Comparison of ENCODE assay signal across 8 mouse cellular contexts in genomic region chr9:41212303-41212901, GRCm38 (mm10). TPM values are rescaled to one million over a fixed set of nuclear protein-coding genes. Genes with fewer than 3 reads are reported as not detected.
DNase-seq lines count a peak whose midpoint lies in the region; ATAC-seq lines count a peak whose summit lies in the region.

No protein-coding gene starts in this region.

- peak; percentile 81 for ATAC-seq in embryonic facial prominence, embryonic 13.5 days (ENCODE audit: insufficient number of reproducible peaks, insufficient read depth, low FRiP score, low TSS enrichment, low read depth)
- ATAC-seq in stomach, embryonic 14.5 days (ENCODE audit: insufficient number of reproducible peaks, insufficient read depth, low FRiP score, low read depth), result peak; percentile 79; the same call in 1 of the 2 replicates

- no peaks in the 10 kb centered on the region for H3K36me3 ChIP-seq in embryonic facial prominence, embryonic 13.5 days
- no peaks in the 10 kb centered on the region for H3K36me3 ChIP-seq in megakaryocyte, embryonic 14.5 days (replicated peaks; ENCODE audit: low read length)
- no peaks in the 10 kb centered on the region for H3K36me3 ChIP-seq in stomach, embryonic 14.5 days (ENCODE audit: control insufficient read depth, insufficient read depth, low read length)

- under 1% methylated on average over 7 of the region's 7 CpGs for WGBS in embryonic facial prominence, embryonic 13.5 days
- 1% methylated on average over 6 of the region's 7 CpGs for WGBS in stomach, embryonic 14.5 days

- H3K4me2 ChIP-seq in embryonic facial prominence, embryonic 13.5 days, result peak overlapping the region; percentile 51
- H3K4me2 ChIP-seq in stomach, embryonic 14.5 days (replicated peaks; ENCODE audit: low read depth, low read length), result peak overlapping the region; percentile 3; the same call in 1 of the 2 replicates

- peak overlapping the region; percentile 95 for H3K27ac ChIP-seq in embryonic facial prominence, embryonic 13.5 days
- H3K27ac ChIP-seq in stomach, embryonic 14.5 days (ENCODE audit: low read length), result peak overlapping the region; percentile 76

- peaks cover 36% of the 10 kb centered on the region for H3K4me1 ChIP-seq in embryonic facial prominence, embryonic 13.5 days
- H3K4me1 ChIP-seq in megakaryocyte, embryonic 14.5 days, result peaks cover 19% of the 10 kb centered on the region
- peaks cover 11% of the 10 kb centered on the region for H3K4me1 ChIP-seq in stomach, embryonic 14.5 days (ENCODE audit: control insufficient read depth, insufficient read depth, low read length)

- intact Hi-C loops in heart, postnatal 25 days (cut with DNase I), result no loop called here

- H3K9me3 ChIP-seq in embryonic facial prominence, embryonic 13.5 days, result no peaks in the 10 kb centered on the region
- no peaks in the 10 kb centered on the region for H3K9me3 ChIP-seq in megakaryocyte, embryonic 14.5 days
- H3K9me3 ChIP-seq in stomach, embryonic 14.5 days (ENCODE audit: control insufficient read depth, low read depth, low read length), result no peaks in the 10 kb centered on the region

- 0 out of 2 replicates have a peak overlapping the region, but pooled peaks have one; percentile 12 for H3K9ac ChIP-seq in embryonic facial prominence, embryonic 13.5 days
- H3K9ac ChIP-seq in stomach, embryonic 14.5 days (replicated peaks; ENCODE audit: low read depth, low read length), result no peak overlapping the region

- 0 out of 2 replicates have a peak overlapping the region, but pooled peaks have one; percentile 15 for H3K4me3 ChIP-seq in embryonic facial prominence, embryonic 13.5 days
- H3K4me3 ChIP-seq in megakaryocyte, embryonic 14.5 days (replicated peaks), result peak overlapping the region; percentile 75
- H3K4me3 ChIP-seq in stomach, embryonic 14.5 days (ENCODE audit: low read depth, low read length), result peak overlapping the region; percentile 2; the same call in 1 of the 2 replicates

- no peaks in the 10 kb centered on the region for H3K27me3 ChIP-seq in embryonic facial prominence, embryonic 13.5 days
- H3K27me3 ChIP-seq in megakaryocyte, embryonic 14.5 days (replicated peaks), result peaks cover 9% of the 10 kb centered on the region
- no peaks in the 10 kb centered on the region for H3K27me3 ChIP-seq in stomach, embryonic 14.5 days (ENCODE audit: control insufficient read depth, insufficient read depth, low read length)

- DNase-seq in adrenal gland, postnatal 10 days, result peak; percentile 35
- DNase-seq in adrenal gland, adult 8-10 months, result no peak
- peak; percentile 12 for DNase-seq in heart, postnatal 25 days (ENCODE audit: low spot score)
- DNase-seq in kidney, postnatal 25 days, result peak; percentile 63 to 74
- no peak for DNase-seq in urinary bladder, postnatal 10 days (ENCODE audit: low spot score)

RNA-seq across cellular contexts. Expression of gene Ubash3b, which starts 50.9 kb away (rescaled TPM):
- 1 to 10 TPM; 3.0 to 5.4 TPM for total RNA-seq in adrenal gland, postnatal 10 days (2021)
- total RNA-seq in adrenal gland, adult 8-10 months (2022), result 1 to 10 TPM; 2.0 to 2.3 (median 2.1) TPM
- 6.6 and 7.8 TPM in 2 replicates for polyA plus RNA-seq in embryonic facial prominence, embryonic 13.5 days (2015; fragmentation: Nextera tagmentation; extraction: Ambion mirVana)
- total RNA-seq in heart, postnatal 25 days (2021), result 1 to 10 TPM in 1 of 2 experiments, under 1 TPM in 1; 0.99 to 1.5 TPM
- polyA plus RNA-seq in megakaryocyte, embryonic 14.5 days (2012; ENCODE audit: insufficient read depth, low replicate concordance), result 85.5 and 255 TPM in 2 replicates
- polyA plus RNA-seq in stomach, embryonic 14.5 days (2014; fragmentation: Nextera tagmentation; extraction: Ambion mirVana), result 3.4 and 3.7 TPM in 2 replicates

Comparison
In these comparisons a context has a peak if more than half of its experiments do, and no peak if none do; other contexts are left out.
1. DNase-seq: peak in adrenal gland, postnatal 10 days (single experiment), heart, postnatal 25 days (single experiment) and kidney, postnatal 25 days (2 of 2); none in adrenal gland, adult 8-10 months (single experiment) and urinary bladder, postnatal 10 days (single experiment).
2. H3K4me3 ChIP-seq: peak in every context shown above with its lines; median percentile 75 in megakaryocyte, embryonic 14.5 days; 15 in embryonic facial prominence, embryonic 13.5 days; 2 in stomach, embryonic 14.5 days.